28 mouse cellular contexts compared by ENCODE assay signal in genomic region chr14:25868706-25869105, GRCm38 (mm10). TPM values are rescaled to one million over a fixed set of nuclear protein-coding genes. Genes with fewer than 3 reads are reported as not detected.
A peak's percentile ranks its signal among the peaks of the same experiment; 100 is the strongest.
DNase-seq lines count a peak whose midpoint lies in the region; ATAC-seq and TF ChIP-seq lines count a peak whose summit lies in the region.
"Had no signal": no experiment of that assay in that cellular context is flagged by ENCODE, and none has a peak within 500 bp of the region (broad histone marks: within the 10 kb centered on the region; RNA-seq: fewer than 3 reads in every experiment).

No protein-coding gene starts in this region.

- no peak overlapping the region for H3K4me3 ChIP-seq in heart, embryonic 12.5 days
- H3K4me3 ChIP-seq in testis, adult 2 months (ENCODE audit: control insufficient read depth, low read depth, low read length) = peak overlapping the region; percentile 60
- H3K4me3 ChIP-seq in embryonic facial prominence, embryonic 10.5 days = no peak overlapping the region
- H3K4me3 ChIP-seq: hindbrain, embryonic 12.5 days; limb, embryonic 13.5 days; midbrain, embryonic 10.5 days; myocyte; neural tube, embryonic 13.5 days had no signal

- H3K4me1 ChIP-seq in heart, embryonic 12.5 days (replicated peaks) = peaks cover 46% of the 10 kb centered on the region
- H3K4me1 ChIP-seq in testis, adult 2 months (ENCODE audit: control insufficient read depth, insufficient read depth, low read length) = peaks cover 20% of the 10 kb centered on the region
- peaks cover 41% of the 10 kb centered on the region for H3K4me1 ChIP-seq in embryonic facial prominence, embryonic 10.5 days
- H3K4me1 ChIP-seq: hindbrain, embryonic 12.5 days had no signal

- H3K27ac ChIP-seq in heart, embryonic 12.5 days (ENCODE audit: poor library complexity, severe bottlenecking) = peak overlapping the region; percentile 34; the same call in 1 of the 2 replicates
- no peak overlapping the region for H3K27ac ChIP-seq in testis, adult 2 months (ENCODE audit: control insufficient read depth, insufficient read depth, low read depth, low read length)
- H3K27ac ChIP-seq in embryonic facial prominence, embryonic 10.5 days (replicated peaks) = peak overlapping the region; percentile 30; the same call in 1 of the 2 replicates
- H3K27ac ChIP-seq: hindbrain, embryonic 12.5 days; limb, embryonic 13.5 days; liver, embryonic 14.5 days; midbrain, embryonic 10.5 days; neural tube, embryonic 13.5 days had no signal

- no peak overlapping the region for H3K9ac ChIP-seq in heart, embryonic 12.5 days
- H3K9ac ChIP-seq: hindbrain, embryonic 12.5 days; limb, embryonic 13.5 days; liver, embryonic 14.5 days; lung, embryonic 14.5 days; neural tube, embryonic 13.5 days had no signal

- DNase-seq in heart, postnatal 25 days (ENCODE audit: low spot score) = no peak
- DNase-seq in testis, postnatal 14 days (ENCODE audit: low spot score) = no peak
- DNase-seq in embryonic facial prominence, embryonic 10.5 days (ENCODE audit: low spot score) = no peak
- no peak for DNase-seq in B cell, adult 2 months
- no peak for DNase-seq in layer of hippocampus, postnatal 14 days (ENCODE audit: low spot score in 2 of 2)
- DNase-seq: cerebellum, adult 11 months; cerebellum, adult 9-11 months; kidney, adult 8-10 months; kidney, postnatal 10 days; lung, embryonic 14.5 days; lung, postnatal 4 days; retina, postnatal 1 day; right cerebral cortex, postnatal 25 days; spleen, adult 18-20 months; thymus, postnatal 25 days had no signal

- intact Hi-C loops in heart, postnatal 25 days (cut with DNase I) = no loop called here

- H3K4me2 ChIP-seq in heart, embryonic 12.5 days = no peak overlapping the region
- H3K4me2 ChIP-seq: hindbrain, embryonic 12.5 days; limb, embryonic 13.5 days; lung, embryonic 14.5 days; neural tube, embryonic 13.5 days had no signal

- no peak for TF ChIP-seq CTCF in testis, adult 2 months (IDR thresholded peaks at IDR 0.05; ENCODE audit: control insufficient read depth, insufficient read depth, insufficient replicate concordance, low read depth, low read length)

- H3K9me3 ChIP-seq in heart, embryonic 12.5 days (replicated peaks) = no peaks in the 10 kb centered on the region
- H3K9me3 ChIP-seq in embryonic facial prominence, embryonic 10.5 days = no peaks in the 10 kb centered on the region
- H3K9me3 ChIP-seq: hindbrain, embryonic 12.5 days; limb, embryonic 13.5 days; midbrain, embryonic 10.5 days; neural tube, embryonic 13.5 days had no signal

- WGBS in heart, embryonic 12.5 days = 76% methylated on average over 4 of the region's 4 CpGs
- 76% methylated on average over 4 of the region's 4 CpGs for WGBS in embryonic facial prominence, embryonic 10.5 days

- no peaks in the 10 kb centered on the region for H3K27me3 ChIP-seq in heart, embryonic 12.5 days (replicated peaks)
- no peaks in the 10 kb centered on the region for H3K27me3 ChIP-seq in testis, adult 2 months (ENCODE audit: control insufficient read depth, insufficient read depth, low read length)
- no peaks in the 10 kb centered on the region for H3K27me3 ChIP-seq in embryonic facial prominence, embryonic 10.5 days (replicated peaks; ENCODE audit: low read depth, poor library complexity, severe bottlenecking)
- H3K27me3 ChIP-seq: hindbrain, embryonic 12.5 days; limb, embryonic 13.5 days; neural tube, embryonic 13.5 days had no signal

- no peak for TF ChIP-seq POLR2A in testis, adult 2 months (IDR thresholded peaks at IDR 0.05; ENCODE audit: control insufficient read depth, low read depth, low read length)

- ATAC-seq in heart, embryonic 12.5 days (ENCODE audit: insufficient number of reproducible peaks, low FRiP score) = no peak
- ATAC-seq: midbrain, embryonic 16.5 days had no signal

- no peaks in the 10 kb centered on the region for H3K36me3 ChIP-seq in heart, embryonic 12.5 days
- H3K36me3 ChIP-seq in testis, adult 2 months (ENCODE audit: control insufficient read depth, insufficient read depth, low read length) = no peaks in the 10 kb centered on the region
- H3K36me3 ChIP-seq in embryonic facial prominence, embryonic 10.5 days (replicated peaks) = no peaks in the 10 kb centered on the region
- H3K36me3 ChIP-seq: hindbrain, embryonic 12.5 days; limb, embryonic 13.5 days; midbrain, embryonic 10.5 days; neural tube, embryonic 13.5 days had no signal

RNA-seq across cellular contexts. Expression of gene Anxa11, which starts 26.8 kb away (rescaled TPM):
- 23.5 and 24.1 TPM in 2 replicates for polyA plus RNA-seq in heart, embryonic 12.5 days (2016; fragmentation: Nextera tagmentation; extraction: Ambion mirVana)
- 10 to 100 TPM; 72.3 to 80.0 TPM for total RNA-seq in heart, postnatal 25 days (2021)
- polyA plus RNA-seq in testis, adult 2 months (2012; rRNA removed) = 55.8 and 59.2 TPM in 2 replicates
- polyA plus RNA-seq in embryonic facial prominence, embryonic 10.5 days (2016; fragmentation: Nextera tagmentation; extraction: Ambion mirVana) = 5.3 and 6.1 TPM in 2 replicates
- total RNA-seq in layer of hippocampus, postnatal 14 days (2021) = 10 to 100 TPM; 35.6 to 44.5 TPM

RNA-seq across cellular contexts. Expression of gene Plac9a, which starts 34.2 kb away (rescaled TPM):
- not detected in 2 replicates for polyA plus RNA-seq in heart, embryonic 12.5 days (2016; fragmentation: Nextera tagmentation; extraction: Ambion mirVana)
- 1 to 10 TPM; 3.0 to 3.6 TPM for total RNA-seq in heart, postnatal 25 days (2021)
- polyA plus RNA-seq in testis, adult 2 months (2012; rRNA removed) = 1.9 TPM in 2 replicates
- not detected in 2 replicates for polyA plus RNA-seq in embryonic facial prominence, embryonic 10.5 days (2016; fragmentation: Nextera tagmentation; extraction: Ambion mirVana)
- total RNA-seq in layer of hippocampus, postnatal 14 days (2021) = 1 to 10 TPM in 1 of 2 experiments, not detected in 1; 3.0 TPM
- total RNA-seq: layer of hippocampus, adult 18-20 months; left cerebral cortex, postnatal 14 days had no signal
- polyA plus RNA-seq: embryonic facial prominence, embryonic 11.5 days; forebrain, embryonic 11.5 days; hindbrain, embryonic 12.5 days; limb, embryonic 13.5 days; midbrain, embryonic 10.5 days; midbrain, embryonic 16.5 days; neural tube, embryonic 13.5 days had no signal

RNA-seq across cellular contexts. Expression of gene Tmem254a, which starts 58.8 kb away (rescaled TPM):
- polyA plus RNA-seq in heart, embryonic 12.5 days (2016; fragmentation: Nextera tagmentation; extraction: Ambion mirVana) = 0.81 and 2.2 TPM in 2 replicates
- total RNA-seq in heart, postnatal 25 days (2021) = 1 to 10 TPM in 1 of 2 experiments, under 1 TPM in 1; 0.96 to 1.1 TPM
- polyA plus RNA-seq in testis, adult 2 months (2012; rRNA removed) = 0.74 and 1.1 TPM in 2 replicates
- 2.2 and 2.4 TPM in 2 replicates for polyA plus RNA-seq in embryonic facial prominence, embryonic 10.5 days (2016; fragmentation: Nextera tagmentation; extraction: Ambion mirVana)
- 10 to 100 TPM; 16.8 to 18.5 TPM for total RNA-seq in layer of hippocampus, postnatal 14 days (2021)
